Mouse (Mus musculus) lung, postnatal 0 days (tissue): ENCODE measurements around the gene Tmed6. TPM values are rescaled to one million over a fixed set of nuclear protein-coding genes. Genes with fewer than 3 reads are reported as not detected.
"Not testable (repeated sequence)": the region's sequence is repeated elsewhere in the genome, so short reads cannot be mapped to it uniquely, and the experiment has no call there.

Source experiments
- ATAC-seq: fragments of 200-750 bp; cut with Nextera tagmentation; 2 replicates; pipeline ENCODE4 v1.8.0; 2017; ENCODE audit warnings: moderate library complexity
- DNase-seq: peaks from one replicate; pipeline ENCODE4 v3.0.0-alpha.2; 2016; ENCODE audit warnings: low spot score
- H3K27ac ChIP-seq: fragments of 300-500 bp; sonication (generic); 2 replicates; pipeline ENCODE4 v1.5.1; 2014; ENCODE audit warnings: antibody characterized with exemption, mild to moderate bottlenecking, low read length, mixed read lengths
- H3K27me3 ChIP-seq: fragments of 300-500 bp; sonication (generic); replicated peaks from 2 replicates; pipeline ENCODE4 v1.6.1; 2014; ENCODE audit warnings: low read length, mixed read lengths; ENCODE audit not compliant: insufficient read depth
- H3K36me3 ChIP-seq: fragments of 300-500 bp; sonication (generic); 2 replicates; pipeline ENCODE4 v1.6.1; 2014; ENCODE audit warnings: low read length, mixed read lengths; ENCODE audit not compliant: insufficient read depth
- H3K4me1 ChIP-seq: fragments of 300-500 bp; sonication (generic); 2 replicates; pipeline ENCODE4 v1.6.1; 2014; ENCODE audit warnings: antibody characterized with exemption, low read depth, low read length, mixed read lengths; ENCODE audit not compliant: insufficient read depth
- H3K4me2 ChIP-seq: fragments of 300-500 bp; sonication (generic); replicated peaks from 2 replicates; pipeline ENCODE4 v1.6.1; 2014; ENCODE audit warnings: low read depth, mild to moderate bottlenecking, low read length, moderate library complexity, mixed read lengths
- H3K4me3 ChIP-seq: fragments of 300-500 bp; sonication (generic); 2 replicates; pipeline ENCODE4 v1.5.1; 2014; ENCODE audit warnings: low read depth, low read length
- H3K9ac ChIP-seq: fragments of 300-500 bp; sonication (generic); replicated peaks from 2 replicates; pipeline ENCODE4 v1.6.1; 2014; ENCODE audit warnings: low read depth, mild to moderate bottlenecking
- H3K9me3 ChIP-seq: fragments of 300-500 bp; sonication (generic); 2 replicates; pipeline ENCODE4 v1.6.1; 2016; ENCODE audit warnings: low read length, mixed read lengths
- CTCF ChIP-seq: IDR thresholded peaks from 2 replicates; pipeline ENCODE4 v1.5.1; 2016; ENCODE audit warnings: antibody characterized with exemption, mild to moderate bottlenecking
- EP300 ChIP-seq: IDR thresholded peaks from 2 replicates; pipeline ENCODE4 v1.6.1; 2016; ENCODE audit warnings: antibody characterized with exemption, mild to moderate bottlenecking, control low read depth
- WGBS: fragments of 180-500 bp; shearing (Covaris S2); extraction: QIAGEN DNeasy Blood & Tissue Kit; methylation state at CpG from one replicate; pipeline ENCODE4 v1.1.7; 2014; 5-methylcytosine and 5-hydroxymethylcytosine counted together
- polyA plus RNA-seq: library from polyadenylated mRNA; unstranded; fragments of >200 nt; fragmentation: Nextera tagmentation; extraction: Ambion mirVana; gene quantifications from 2 replicates; pipeline ENCODE4 v1.2.1, GENCODE M21; 2015

The Tmed6 gene
- polyA plus RNA-seq, 1 experiment from 2014 or later = 2.4 TPM

DNA sequence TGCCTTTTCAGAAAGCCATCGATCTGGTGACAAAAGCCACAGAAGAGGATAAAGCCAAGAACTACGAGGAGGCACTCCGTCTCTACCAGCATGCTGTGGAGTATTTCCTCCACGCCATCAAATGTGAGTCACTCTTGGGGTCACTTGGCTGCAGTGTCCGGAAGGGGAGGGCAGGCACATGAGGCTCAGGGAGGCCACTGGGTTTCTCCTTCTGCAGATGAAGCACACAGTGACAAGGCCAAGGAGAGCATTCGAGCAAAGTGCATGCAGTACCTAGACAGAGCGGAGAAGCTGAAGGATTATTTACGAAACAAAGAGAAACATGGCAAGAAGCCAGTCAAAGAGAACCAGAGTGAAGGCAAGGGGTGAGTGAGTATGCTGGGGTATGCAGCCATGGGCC lies 28.8 kb downstream of the Tmed6 start:
- no peaks in the 10 kb centered on the region for H3K27me3 ChIP-seq
- H3K27ac ChIP-seq = no peak overlapping the region
- no peaks in the 10 kb centered on the region for H3K9me3 ChIP-seq
- no peak overlapping the region for H3K9ac ChIP-seq
- DNase-seq = no peak
- 58% methylated on average over 8 of the region's 8 CpGs for WGBS
- TF ChIP-seq EP300 = no peak
- no peak for TF ChIP-seq CTCF
- H3K4me1 ChIP-seq = peaks cover 6% of the 10 kb centered on the region; the same call in 1 of the 2 replicates
- H3K4me3 ChIP-seq = no peak overlapping the region
- H3K4me2 ChIP-seq = no peak overlapping the region
- peaks cover 16% of the 10 kb centered on the region; the same call in 1 of the 2 replicates for H3K36me3 ChIP-seq
- peak; percentile 40; the same call in 1 of the 2 replicates for ATAC-seq

GRCm38 (mm10) chr8:107035641-107036040 lies 29.8 kb downstream of the Tmed6 start:
- 85% methylated on average over 3 of the region's 3 CpGs for WGBS
- Histone ChIP-seq H3K36me3 (0 out of 2 replicates have a peak, but pooled peaks cover 11% of the 10 kb centered on the region), H3K9ac (no peak overlapping the region), H3K4me1 (peaks cover 6% of the 10 kb centered on the region; the same call in 1 of the 2 replicates), H3K4me2 (no peak overlapping the region), H3K27ac (no peak overlapping the region), H3K27me3 (no peaks in the 10 kb centered on the region), H3K9me3 (no peaks in the 10 kb centered on the region), H3K4me3 (no peak overlapping the region)
- TF ChIP-seq CTCF (no peak), EP300 (no peak)
- ATAC-seq (no peak), DNase-seq (no peak)

DNA sequence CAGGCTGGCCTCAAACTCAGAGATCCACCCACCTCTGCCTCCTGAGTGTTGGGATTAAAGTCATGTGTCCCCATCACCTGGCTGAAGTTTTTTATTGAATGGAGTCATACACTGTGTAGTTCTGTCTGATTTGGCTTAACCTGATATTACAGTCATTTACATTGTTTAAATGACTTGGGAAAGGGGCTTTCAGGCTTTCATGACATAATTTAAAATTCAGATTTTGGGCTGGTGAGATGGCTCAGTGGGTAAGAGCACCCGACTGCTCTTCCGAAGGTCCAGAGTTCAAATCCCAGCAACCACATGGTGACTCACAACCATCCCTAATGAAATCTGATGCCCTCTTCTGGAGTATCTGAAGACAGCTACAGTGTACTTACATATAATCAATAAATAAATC lies 31.8 kb downstream of the Tmed6 start:
- H3K4me3 ChIP-seq, H3K9me3 ChIP-seq, H3K27ac ChIP-seq, H3K27me3 ChIP-seq, H3K36me3 ChIP-seq, DNase-seq, H3K9ac ChIP-seq, ATAC-seq, H3K4me1 ChIP-seq, H3K4me2 ChIP-seq: not testable (repeated sequence)
- 98% methylated on average over 2 of the region's 2 CpGs for WGBS

GRCm38 (mm10) chr8:107031577-107032090 lies 33.8 kb downstream of the Tmed6 start:
- no peaks in the 10 kb centered on the region for H3K9me3 ChIP-seq
- no peaks in the 10 kb centered on the region for H3K27me3 ChIP-seq
- peak overlapping the region; percentile 88 for H3K4me3 ChIP-seq
- H3K4me2 ChIP-seq = peak overlapping the region; percentile 81
- H3K27ac ChIP-seq = peak overlapping the region; percentile 87
- WGBS = 0% methylated on average over 25 of the region's 40 CpGs
- DNase-seq (peak; percentile 44), ATAC-seq (peak; percentile 4; the same call in 1 of the 2 replicates)
- peak overlapping the region; percentile 95 for H3K9ac ChIP-seq
- H3K4me1 ChIP-seq = peaks cover 6% of the 10 kb centered on the region; the same call in 1 of the 2 replicates
- TF ChIP-seq CTCF = 0 out of 2 replicates have a peak, but pooled peaks have one; percentile 3
- no peak for TF ChIP-seq EP300
- 0 out of 2 replicates have a peak, but pooled peaks cover 5% of the 10 kb centered on the region for H3K36me3 ChIP-seq

- peak; percentile 96 for DNase-seq
- H3K9ac ChIP-seq = peak within 1 kb of the TSS; percentile 95
- 7% methylated on average over 49 of the region's 66 CpGs for WGBS
These were observed 34.5 kb downstream of the Tmed6 start, which contains the start of gene Vps4a for GRCm38 (mm10) chr8:107030650-107031576. Vps4a (plus strand) TSS chr8:107031222.

GRCm38 (mm10) chr8:107030058-107030457 lies 35.4 kb downstream of the Tmed6 start:
- Histone ChIP-seq H3K4me3 (no peak overlapping the region), H3K27ac (0 out of 2 replicates have a peak overlapping the region, but pooled peaks have one; percentile 9), H3K9ac (no peak overlapping the region), H3K4me2 (no peak overlapping the region), H3K27me3 (no peaks in the 10 kb centered on the region), H3K36me3 (no peaks in the 10 kb centered on the region), H3K9me3 (no peaks in the 10 kb centered on the region), H3K4me1 (peaks cover 6% of the 10 kb centered on the region; the same call in 1 of the 2 replicates)
- DNase-seq (peak; percentile 35), ATAC-seq (no peak)
- WGBS = 56% methylated on average over 5 of the region's 5 CpGs
- TF ChIP-seq EP300 = no peak
- no peak for TF ChIP-seq CTCF

More at GRCm38 (mm10) chr8:107030650-107031576, 34.5 kb downstream of the Tmed6 start, which contains the start of gene Vps4a:
- peak within 1 kb of the TSS; percentile 81 for H3K4me2 ChIP-seq
- peak within 1 kb of the TSS; percentile 87 for H3K27ac ChIP-seq
- peak within 1 kb of the TSS; percentile 88 for H3K4me3 ChIP-seq
- 0 out of 2 replicates have a peak, but pooled peaks cover 5% of the 10 kb centered on the region for H3K36me3 ChIP-seq
- H3K4me1 ChIP-seq = peaks cover 6% of the 10 kb centered on the region; the same call in 1 of the 2 replicates
- ATAC-seq = peak; percentile 96
- no peaks in the 10 kb centered on the region for H3K27me3 ChIP-seq
- peak; percentile 93 for TF ChIP-seq CTCF
- TF ChIP-seq EP300 = no peak
- H3K9me3 ChIP-seq = no peaks in the 10 kb centered on the region
